Mouse (Mus musculus) megakaryocyte, embryonic 14.5 days (primary cell): ENCODE measurements around the gene Tysnd1.

Experiments used
- FLI1 ChIP-seq: IDR thresholded peaks from 2 replicates; pipeline ENCODE4 v1.6.1; 2012; ENCODE audit warnings: low read length, inconsistent platforms, mixed read lengths
- GATA1 ChIP-seq: IDR thresholded peaks from 3 replicates; pipeline ENCODE4 v1.6.1; 2012; ENCODE audit warnings: mixed read lengths, low read length, inconsistent platforms, borderline replicate concordance

DNA sequence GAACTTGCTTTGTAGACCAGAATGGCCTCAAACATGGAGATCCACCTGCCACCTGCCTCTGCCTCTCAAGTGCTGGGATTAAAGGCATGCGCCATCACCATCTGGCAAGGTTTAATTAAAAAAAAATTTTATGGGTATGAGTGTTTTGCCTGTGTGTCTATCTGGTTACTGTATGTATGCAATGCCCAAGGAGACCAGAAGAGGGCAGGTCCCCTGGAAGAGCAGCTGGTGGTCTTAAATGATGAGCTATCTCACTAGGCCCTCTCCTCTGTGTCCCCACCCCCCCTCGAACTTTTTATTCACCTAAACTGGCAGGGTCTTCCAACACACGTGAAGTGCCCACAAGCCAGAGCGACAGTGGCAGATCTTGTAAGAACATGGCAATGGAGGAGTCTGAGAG, 46.6 kb downstream of the Tysnd1 start:
- TF ChIP-seq GATA1 (no peak), FLI1 (no peak)
